Mouse (Mus musculus) heart, embryonic 10.5 days (tissue): ENCODE results near the gene Agbl5. TPM values are rescaled to one million over a fixed set of nuclear protein-coding genes. Genes with fewer than 3 reads are reported as not detected.

Experiments
- DNase-seq: peaks from one replicate; pipeline ENCODE4 v3.0.0-alpha.2; 2017; ENCODE audit warnings: low spot score
- H3K27ac ChIP-seq: fragments of 300-500 bp; sonication (generic); 2 replicates; pipeline ENCODE4 v1.5.1; 2016; ENCODE audit warnings: mild to moderate bottlenecking
- H3K27me3 ChIP-seq: fragments of 300-500 bp; sonication (generic); 2 replicates; pipeline ENCODE4 v1.6.1; 2016; ENCODE audit warnings: mild to moderate bottlenecking; ENCODE audit not compliant: poor library complexity, insufficient read depth, severe bottlenecking
- H3K36me3 ChIP-seq: fragments of 300-500 bp; sonication (generic); 2 replicates; pipeline ENCODE4 v1.6.1; 2016; ENCODE audit warnings: mild to moderate bottlenecking, moderate library complexity
- H3K4me1 ChIP-seq: fragments of 300-500 bp; sonication (generic); 2 replicates; pipeline ENCODE4 v1.6.1; 2016; ENCODE audit warnings: mild to moderate bottlenecking
- H3K4me3 ChIP-seq: fragments of 300-500 bp; sonication (generic); 2 replicates; pipeline ENCODE4 v1.5.1; 2016; ENCODE audit warnings: mild to moderate bottlenecking, moderate library complexity
- H3K9me3 ChIP-seq: fragments of 300-500 bp; sonication (generic); 2 replicates; pipeline ENCODE4 v1.6.1; 2016; ENCODE audit warnings: mild to moderate bottlenecking, moderate library complexity
- WGBS: fragments of 180-500 bp; shearing (Covaris S2); methylation state at CpG from one replicate; pipeline ENCODE4 v1.1.7; 2016; 5-methylcytosine and 5-hydroxymethylcytosine counted together
- polyA plus RNA-seq: library from polyadenylated mRNA; unstranded; fragments of >200 nt; fragmentation: Nextera tagmentation; extraction: Ambion mirVana; gene quantifications from 2 replicates; pipeline ENCODE4 v1.2.1, GENCODE M21; 2016

Agbl5 gene
- polyA plus RNA-seq, 1 experiment from 2014 or later, result 17.4 TPM

- no peaks in the 10 kb centered on the region for H3K9me3 ChIP-seq
- 66% methylated on average over 4 of the region's 4 CpGs for WGBS
- peak overlapping the region; percentile 73 for H3K4me3 ChIP-seq
- H3K36me3 ChIP-seq, result peaks cover 37% of the 10 kb centered on the region
- no peak for DNase-seq
- peaks cover 6% of the 10 kb centered on the region; the same call in 1 of the 2 replicates for H3K27me3 ChIP-seq
- H3K4me1 ChIP-seq, result peaks cover 18% of the 10 kb centered on the region
- H3K27ac ChIP-seq, result 0 out of 2 replicates have a peak overlapping the region, but pooled peaks have one; percentile 77
Measured at GRCm38 (mm10) chr5:30950451-30950850, 62.0 kb downstream of the Agbl5 start.

DNA sequence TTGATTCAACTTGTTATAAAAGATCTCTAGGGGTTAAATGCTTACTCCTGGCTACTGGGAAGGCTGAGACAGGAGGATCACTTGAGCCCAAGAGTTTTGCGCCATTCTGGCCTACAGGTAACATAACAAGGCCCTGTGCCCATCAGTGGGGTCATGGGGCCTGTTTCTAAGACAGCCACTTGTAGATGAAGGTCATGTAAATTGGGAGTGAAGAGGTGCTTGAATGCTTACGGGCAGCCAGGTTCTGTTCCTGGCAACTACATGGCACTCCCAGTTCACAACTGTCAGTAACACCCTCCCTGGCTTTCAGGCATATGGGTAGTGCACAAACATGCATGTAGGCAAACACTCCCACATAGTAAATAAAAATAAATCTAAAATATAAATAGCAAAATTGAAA is 62.4 kb downstream of the Agbl5 start:
- H3K27me3 ChIP-seq, result 0 out of 2 replicates have a peak, but pooled peaks cover 2% of the 10 kb centered on the region
- H3K36me3 ChIP-seq, result peaks cover 41% of the 10 kb centered on the region
- H3K4me1 ChIP-seq, result peaks cover 16% of the 10 kb centered on the region
- no peak for DNase-seq
- WGBS, result 80% methylated on average over 2 of the region's 2 CpGs
- H3K4me3 ChIP-seq, result no peak overlapping the region
- no peaks in the 10 kb centered on the region for H3K9me3 ChIP-seq
- H3K27ac ChIP-seq, result no peak overlapping the region

- H3K36me3 ChIP-seq, result peaks cover 44% of the 10 kb centered on the region
- WGBS, result 87% methylated on average over 6 of the region's 6 CpGs
- H3K27me3 ChIP-seq, result no peaks in the 10 kb centered on the region
Measured at GRCm38 (mm10) chr5:30951706-30952105, 63.2 kb downstream of the Agbl5 start.

GRCm38 (mm10) chr5:30952551-30952950 is 64.1 kb downstream of the Agbl5 start:
- H3K4me3 ChIP-seq, result no peak overlapping the region
- H3K9me3 ChIP-seq, result no peaks in the 10 kb centered on the region
- no peak for DNase-seq
- H3K4me1 ChIP-seq, result peaks cover 17% of the 10 kb centered on the region
- WGBS, result 88% methylated on average over 5 of the region's 5 CpGs
- H3K27ac ChIP-seq, result no peak overlapping the region
- no peaks in the 10 kb centered on the region for H3K27me3 ChIP-seq
- H3K36me3 ChIP-seq, result peaks cover 47% of the 10 kb centered on the region

More at GRCm38 (mm10) chr5:30951706-30952105, 63.2 kb downstream of the Agbl5 start:
- no peak overlapping the region for H3K4me3 ChIP-seq
- no peak for DNase-seq
- no peaks in the 10 kb centered on the region for H3K9me3 ChIP-seq
- peaks cover 16% of the 10 kb centered on the region for H3K4me1 ChIP-seq
- H3K27ac ChIP-seq, result no peak overlapping the region

DNA sequence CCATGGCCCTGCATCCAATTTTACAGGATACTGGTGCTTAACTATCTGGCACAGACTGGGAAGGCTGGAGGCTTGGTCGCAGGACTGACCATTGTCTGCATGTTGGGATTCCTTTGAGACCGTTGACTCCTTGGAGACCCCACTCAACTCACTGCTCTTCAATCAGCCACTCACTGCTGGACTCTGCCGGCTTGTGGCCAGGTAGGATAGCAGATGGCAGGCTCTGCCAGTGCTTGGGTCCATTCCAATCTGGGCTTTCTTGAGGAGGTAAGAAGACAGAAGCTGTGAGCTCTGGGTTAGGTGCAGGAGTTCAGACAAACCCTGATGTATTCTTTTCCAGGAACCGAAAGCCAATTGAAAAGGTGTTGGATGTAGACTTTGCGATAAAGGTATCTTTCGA is 65.6 kb downstream of the Agbl5 start:
- 96% methylated on average over 6 of the region's 6 CpGs for WGBS
- H3K9me3 ChIP-seq, result no peaks in the 10 kb centered on the region
- no peak for DNase-seq
- H3K36me3 ChIP-seq, result peaks cover 60% of the 10 kb centered on the region
- H3K27me3 ChIP-seq, result no peaks in the 10 kb centered on the region
- peaks cover 27% of the 10 kb centered on the region for H3K4me1 ChIP-seq
- no peak overlapping the region for H3K4me3 ChIP-seq
- H3K27ac ChIP-seq, result no peak overlapping the region

GRCm38 (mm10) chr5:30954556-30954955 is 66.1 kb downstream of the Agbl5 start:
- H3K4me1 ChIP-seq, result peaks cover 28% of the 10 kb centered on the region
- H3K27me3 ChIP-seq, result no peaks in the 10 kb centered on the region
- peaks cover 60% of the 10 kb centered on the region for H3K36me3 ChIP-seq
- no peak overlapping the region for H3K4me3 ChIP-seq
- H3K27ac ChIP-seq, result no peak overlapping the region
- WGBS, result 94% methylated on average over 9 of the region's 9 CpGs
- DNase-seq, result no peak
- H3K9me3 ChIP-seq, result no peaks in the 10 kb centered on the region

GRCm38 (mm10) chr5:30955751-30956150 is 67.3 kb downstream of the Agbl5 start:
- no peaks in the 10 kb centered on the region for H3K27me3 ChIP-seq
- DNase-seq, result no peak
- H3K27ac ChIP-seq, result no peak overlapping the region
- peaks cover 60% of the 10 kb centered on the region for H3K36me3 ChIP-seq
- no peak overlapping the region for H3K4me3 ChIP-seq
- 89% methylated on average over 6 of the region's 6 CpGs for WGBS
- H3K9me3 ChIP-seq, result no peaks in the 10 kb centered on the region
- H3K4me1 ChIP-seq, result peaks cover 23% of the 10 kb centered on the region

Other genes with a start within 250 kb of the Agbl5 start
- 25.5 and 28.4 TPM in 2 replicates for gene Slc35f6, start 240.8 kb upstream of the Agbl5 start, polyA plus RNA-seq
- 323 and 372 TPM in 2 replicates for gene Cenpa, start 221.9 kb upstream of the Agbl5 start, polyA plus RNA-seq
- 4.0 and 5.6 TPM in 2 replicates for gene Dpysl5, start 177.1 kb upstream of the Agbl5 start, polyA plus RNA-seq
- gene Mapre3, start 74.1 kb upstream of the Agbl5 start, polyA plus RNA-seq, result 16.3 and 16.6 TPM in 2 replicates
- 86.3 and 87.4 TPM in 2 replicates for gene Tmem214, start 20.7 kb upstream of the Agbl5 start, polyA plus RNA-seq
- 432 and 455 TPM in 2 replicates for gene Ost4, start 19.1 kb downstream of the Agbl5 start, polyA plus RNA-seq
- 166 and 172 TPM in 2 replicates for gene Emilin1, start 24.7 kb downstream of the Agbl5 start, polyA plus RNA-seq
- 10.5 and 14.5 TPM in 2 replicates for gene Khk, start 32.7 kb downstream of the Agbl5 start, polyA plus RNA-seq
- 5.5 and 6.0 TPM in 2 replicates for gene Cgref1, start 56.9 kb downstream of the Agbl5 start, polyA plus RNA-seq
- 118 and 124 TPM in 2 replicates for gene Preb, start 71.7 kb downstream of the Agbl5 start, polyA plus RNA-seq
- 0.11 and 0.17 TPM in 2 replicates for gene Tcf23, start 80.0 kb downstream of the Agbl5 start, polyA plus RNA-seq
- gene Atraid, start 159.6 kb downstream of the Agbl5 start, polyA plus RNA-seq, result 79.7 and 87.6 TPM in 2 replicates
- gene Slc5a6, start 160.2 kb downstream of the Agbl5 start, polyA plus RNA-seq, result 9.9 and 11.3 TPM in 2 replicates
- gene Cad, start 166.1 kb downstream of the Agbl5 start, polyA plus RNA-seq, result 42.7 and 50.9 TPM in 2 replicates
- gene Dnajc5g, start 217.6 kb downstream of the Agbl5 start, polyA plus RNA-seq, result not detected in 2 replicates
- gene Slc30a3, start 219.5 kb downstream of the Agbl5 start, polyA plus RNA-seq, result 0.62 and 0.67 TPM in 2 replicates
- gene Trim54, start 228.0 kb downstream of the Agbl5 start, polyA plus RNA-seq, result 17.0 and 23.8 TPM in 2 replicates